Mouse (Mus musculus): ENCODE results near the gene Prph.

- no peak for TF ChIP-seq CTCF (IDR thresholded peaks at IDR 0.05; ENCODE audit: low read depth)
- TF ChIP-seq EP300 (IDR thresholded peaks at IDR 0.05; ENCODE audit: low read depth): no peak
These were observed 27.3 kb downstream of the Prph start for GRCm38 (mm10) chr15:99082322-99082721.
